Mouse (Mus musculus) myocyte (in vitro differentiated cells): ENCODE data around the gene Serpinb1a.

ENCODE experiments used
- E2F4 ChIP-seq: IDR thresholded peaks from one replicate; pipeline ENCODE4 v1.6.1; 2011; ENCODE audit warnings: mild to moderate bottlenecking, control low read depth, moderate library complexity; ENCODE audit not compliant: insufficient read depth
- POLR2A ChIP-seq: IDR thresholded peaks from one replicate; pipeline ENCODE4 v1.6.1; 2011; ENCODE audit warnings: low read depth, mild to moderate bottlenecking, control low read depth, moderate library complexity; ENCODE audit not compliant: insufficient read length
- REST ChIP-seq: IDR thresholded peaks from one replicate; pipeline ENCODE4 v1.6.1; 2011; ENCODE audit warnings: mild to moderate bottlenecking, control low read depth, moderate library complexity; ENCODE audit not compliant: insufficient read depth, insufficient read length

DNA sequence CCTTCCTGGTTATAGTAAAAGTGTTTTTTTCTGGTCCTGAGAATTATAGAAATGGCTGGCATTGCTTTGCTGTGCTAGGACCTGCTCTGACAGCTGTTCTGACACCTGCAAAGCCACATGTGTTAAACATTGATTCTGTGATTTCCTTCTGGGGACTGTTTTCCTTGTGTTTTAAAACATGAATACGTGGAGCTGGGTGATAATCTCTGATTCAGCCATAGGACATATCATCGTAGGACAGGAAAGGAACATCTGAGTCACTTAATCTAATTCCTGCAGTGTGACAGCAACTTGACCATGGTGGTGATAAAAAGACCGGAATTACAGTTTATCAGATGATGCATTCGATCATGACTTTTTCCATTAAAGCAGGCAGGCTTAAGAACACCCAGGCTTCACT lies 22.1 kb downstream of the Serpinb1a start:
- no peak for TF ChIP-seq POLR2A
- no peak for TF ChIP-seq E2F4
- TF ChIP-seq REST: no peak
